8 mouse cellular contexts compared by ENCODE assay signal in genomic region chr1:76276148-76276547, GRCm38 (mm10).
DNase-seq lines count a peak whose midpoint lies in the region; ATAC-seq and TF ChIP-seq lines count a peak whose summit lies in the region.
"Had no signal": no experiment of that assay in that cellular context is flagged by ENCODE, and none has a peak within 500 bp of the region (broad histone marks: within the 10 kb centered on the region; RNA-seq: fewer than 3 reads in every experiment).

No protein-coding gene starts in this region.

- peak overlapping the region; percentile 39; the same call in 1 of the 2 replicates for H3K4me2 ChIP-seq in heart, postnatal 0 days (ENCODE audit: low read depth, low read length)

- TF ChIP-seq CTCF in heart, postnatal 0 days (IDR thresholded peaks at IDR 0.05; ENCODE audit: low read depth) = no peak

- no peak overlapping the region for H3K9ac ChIP-seq in heart, postnatal 0 days (replicated peaks; ENCODE audit: low read depth, low read length)

- intact Hi-C loops in left cerebral cortex, postnatal 4 days (cut with DNase I) = no loop called here
- intact Hi-C loops in left cerebral cortex, postnatal 14 days (cut with DNase I) = no loop called here

- DNase-seq in left cerebral cortex, postnatal 4 days = peak; percentile 5
- no peak for DNase-seq in left cerebral cortex, postnatal 14 days (ENCODE audit: low spot score in 2 of 2)
- DNase-seq in embryo, embryonic 11.5 days (ENCODE audit: low read depth, low spot score) = peak; percentile 34
- peak; percentile 27 for DNase-seq in heart, postnatal 0 days (ENCODE audit: low spot score)
- peak; percentile 61 for DNase-seq in mesoderm, embryonic 11.5 days (ENCODE audit: low read depth, low spot score)
- DNase-seq in spleen, postnatal 10 days (ENCODE audit: low spot score in 2 of 2) = no peak
- DNase-seq: cerebellum, adult 18-20 months had no signal

- H3K4me1 ChIP-seq in heart, postnatal 0 days (ENCODE audit: control insufficient read depth, insufficient read depth) = no peaks in the 10 kb centered on the region

- no peaks in the 10 kb centered on the region for H3K9me3 ChIP-seq in heart, postnatal 0 days (replicated peaks; ENCODE audit: control insufficient read depth, low read length)

- no peaks in the 10 kb centered on the region for H3K27me3 ChIP-seq in heart, postnatal 0 days (ENCODE audit: control insufficient read depth, insufficient read depth, low read length)

- H3K4me3 ChIP-seq in heart, postnatal 0 days (ENCODE audit: low read depth, low read length) = no peak overlapping the region

- H3K36me3 ChIP-seq in heart, postnatal 0 days (replicated peaks; ENCODE audit: control insufficient read depth, insufficient read depth, low read length) = no peaks in the 10 kb centered on the region

- no peak overlapping the region for H3K27ac ChIP-seq in heart, postnatal 0 days (ENCODE audit: low read depth)

- no peak for TF ChIP-seq EP300 in heart, postnatal 0 days (IDR thresholded peaks at IDR 0.05; ENCODE audit: low read depth)

- WGBS in heart, postnatal 0 days = 10% methylated on average over 7 of the region's 7 CpGs

- no peak for ATAC-seq in heart, postnatal 0 days (ENCODE audit: insufficient read depth, low read depth)
- no peak for ATAC-seq in inflammation-experienced regulatory T-cells, adult 6 months

Comparison
In these comparisons a context has a peak if more than half of its experiments do, and no peak if none do; other contexts are left out.
1. DNase-seq: peak in left cerebral cortex, postnatal 4 days (single experiment), embryo, embryonic 11.5 days (single experiment), heart, postnatal 0 days (single experiment) and mesoderm, embryonic 11.5 days (single experiment); none in left cerebral cortex, postnatal 14 days (0 of 2) and spleen, postnatal 10 days (0 of 2).